Comparison of ENCODE assay signal across 18 mouse cellular contexts in genomic region chr6:143279222-143279621, GRCm38 (mm10).
DNase-seq lines count a peak whose midpoint lies in the region; ATAC-seq and TF ChIP-seq lines count a peak whose summit lies in the region.
"Had no signal": no experiment of that assay in that cellular context is flagged by ENCODE, and none has a peak within 500 bp of the region (broad histone marks: within the 10 kb centered on the region; RNA-seq: fewer than 3 reads in every experiment).

No protein-coding gene starts in this region.

- no peak for ATAC-seq in kidney, postnatal 0 days (replicated peaks; ENCODE audit: low FRiP score, low read depth)
- ATAC-seq in megakaryocyte-erythroid progenitor cell, adult 5-6 weeks (replicated peaks; ENCODE audit: low FRiP score, low TSS enrichment, poor library complexity, severe bottlenecking): 0 out of 2 replicates have a peak, but pooled peaks have one; percentile 75
- no peak for ATAC-seq in forebrain, embryonic 16.5 days

- no peak overlapping the region for H3K4me2 ChIP-seq in kidney, postnatal 0 days (ENCODE audit: low read length)
- no peak overlapping the region for H3K4me2 ChIP-seq in forebrain, embryonic 16.5 days (ENCODE audit: low read length)
- H3K4me2 ChIP-seq: forebrain, embryonic 12.5 days; heart, embryonic 12.5 days; lung, embryonic 15.5 days; midbrain, embryonic 12.5 days; neural tube, embryonic 12.5 days had no signal

- no peak overlapping the region for H3K9ac ChIP-seq in kidney, postnatal 0 days (ENCODE audit: low read depth, low read length)
- H3K9ac ChIP-seq in ES-E14 (ENCODE audit: insufficient read depth, low read depth, low read length, poor library complexity, severe bottlenecking): no peak overlapping the region
- H3K9ac ChIP-seq in forebrain, embryonic 16.5 days (replicated peaks; ENCODE audit: low read depth, low read length): no peak overlapping the region
- H3K9ac ChIP-seq: forebrain, embryonic 12.5 days; heart, embryonic 12.5 days; lung, embryonic 15.5 days; midbrain, embryonic 12.5 days; neural tube, embryonic 12.5 days had no signal

- no peaks in the 10 kb centered on the region for H3K27me3 ChIP-seq in kidney, postnatal 0 days (ENCODE audit: insufficient read depth, low read length)
- H3K27me3 ChIP-seq in forebrain, embryonic 16.5 days (replicated peaks; ENCODE audit: control insufficient read depth, insufficient read depth, low read length): no peaks in the 10 kb centered on the region
- H3K27me3 ChIP-seq: forebrain, embryonic 12.5 days; heart, embryonic 12.5 days; lung, embryonic 15.5 days; midbrain, embryonic 12.5 days; neural tube, embryonic 12.5 days had no signal

- peak; percentile 20; the same call in 1 of the 2 replicates for TF ChIP-seq CTCF in kidney, postnatal 0 days (IDR thresholded peaks at IDR 0.05; ENCODE audit: low read depth)

- in situ Hi-C loops in ES-E14 (cut with MboI; ENCODE audit: low sequenced_read_pairs in 2 of 2, unreplicated experiment in 2 of 2): no loop called here

- no peaks in the 10 kb centered on the region for H3K36me3 ChIP-seq in kidney, postnatal 0 days (ENCODE audit: insufficient read depth, low read length)
- H3K36me3 ChIP-seq in ES-E14 (ENCODE audit: control insufficient read depth, insufficient read depth, low read length, poor library complexity, severe bottlenecking): no peaks in the 10 kb centered on the region
- no peaks in the 10 kb centered on the region for H3K36me3 ChIP-seq in forebrain, embryonic 16.5 days (ENCODE audit: control insufficient read depth, insufficient read depth)
- H3K36me3 ChIP-seq: forebrain, embryonic 12.5 days; G1E; heart, embryonic 12.5 days; hindbrain, embryonic 10.5 days; limb, embryonic 10.5 days; lung, embryonic 15.5 days; midbrain, embryonic 12.5 days; neural tube, embryonic 12.5 days had no signal

- no peaks in the 10 kb centered on the region for H3K4me1 ChIP-seq in kidney, postnatal 0 days (replicated peaks; ENCODE audit: insufficient read depth, low read length)
- no peaks in the 10 kb centered on the region for H3K4me1 ChIP-seq in ES-E14 (ENCODE audit: control insufficient read depth in 2 of 2, insufficient read depth in 2 of 2, low read length in 2 of 2, poor library complexity in 1 of 2)
- H3K4me1 ChIP-seq in forebrain, embryonic 16.5 days (replicated peaks; ENCODE audit: control insufficient read depth, insufficient read depth, low read length): no peaks in the 10 kb centered on the region
- H3K4me1 ChIP-seq: forebrain, embryonic 12.5 days; hindbrain, embryonic 10.5 days; limb, embryonic 10.5 days; lung, embryonic 15.5 days; midbrain, embryonic 12.5 days; neural tube, embryonic 12.5 days had no signal

- 57% methylated on average over 3 of the region's 3 CpGs for WGBS in kidney, postnatal 0 days
- 68% methylated on average over 3 of the region's 3 CpGs for WGBS in forebrain, embryonic 16.5 days

- no peak overlapping the region for H3K27ac ChIP-seq in kidney, postnatal 0 days
- no peak overlapping the region for H3K27ac ChIP-seq in ES-E14 (ENCODE audit: insufficient read depth, low read depth, low read length, poor library complexity, severe bottlenecking)
- no peak overlapping the region for H3K27ac ChIP-seq in forebrain, embryonic 16.5 days (ENCODE audit: low read length)
- H3K27ac ChIP-seq: forebrain, embryonic 12.5 days; hindbrain, embryonic 10.5 days; limb, embryonic 10.5 days; lung, embryonic 15.5 days; midbrain, embryonic 12.5 days; neural tube, embryonic 12.5 days had no signal

- no peaks in the 10 kb centered on the region for H3K9me3 ChIP-seq in kidney, postnatal 0 days (replicated peaks; ENCODE audit: low read length)
- H3K9me3 ChIP-seq in ES-E14 (ENCODE audit: control insufficient read depth, insufficient read depth, low read depth, low read length): no peaks in the 10 kb centered on the region
- no peaks in the 10 kb centered on the region for H3K9me3 ChIP-seq in forebrain, embryonic 16.5 days (ENCODE audit: control insufficient read depth, low read length)
- H3K9me3 ChIP-seq: forebrain, embryonic 12.5 days; heart, embryonic 12.5 days; hindbrain, embryonic 10.5 days; limb, embryonic 10.5 days; lung, embryonic 15.5 days; midbrain, embryonic 12.5 days; neural tube, embryonic 12.5 days had no signal

- no peak overlapping the region for H3K4me3 ChIP-seq in kidney, postnatal 0 days (replicated peaks; ENCODE audit: low read depth, low read length)
- H3K4me3 ChIP-seq in ES-E14 (ENCODE audit: insufficient read depth in 1 of 2, low read depth in 1 of 2, low read length in 2 of 2, poor library complexity in 1 of 2, severe bottlenecking in 1 of 2): no peak overlapping the region
- no peak overlapping the region for H3K4me3 ChIP-seq in forebrain, embryonic 16.5 days (replicated peaks; ENCODE audit: low read length)
- H3K4me3 ChIP-seq: forebrain, embryonic 12.5 days; heart, embryonic 12.5 days; hindbrain, embryonic 10.5 days; limb, embryonic 10.5 days; lung, embryonic 15.5 days; midbrain, embryonic 12.5 days; neural tube, embryonic 12.5 days had no signal

- DNase-seq in kidney, postnatal 0 days (ENCODE audit: low spot score): no peak
- DNase-seq in kidney, postnatal 36 days: no peak
- peak; percentile 44 for DNase-seq in A20 (ENCODE audit: low read depth, low spot score)
- DNase-seq in ES-E14 (ENCODE audit: low read depth, low spot score): peak; percentile 44
- DNase-seq in adrenal gland, postnatal 36 days: no peak
- DNase-seq in embryo, embryonic 10.5 days (ENCODE audit: low spot score): no peak
- DNase-seq: cerebellum, postnatal 25 days; kidney, adult 8-10 months had no signal

TF ChIP-seq in ES-E14, 5 proteins besides CTCF, POLR2A, EP300 and RAD21:
- peak; percentile 69; the same call in 1 of the 2 replicates for TF ChIP-seq ZC3H11A (IDR thresholded peaks at IDR 0.05; ENCODE audit: borderline replicate concordance, low read depth, low read length)
- no peak for TF ChIP-seq CHD2 (IDR thresholded peaks at IDR 0.05; ENCODE audit: low read depth, low read length)

Comparison
In these comparisons a context has a peak if more than half of its experiments do, and no peak if none do; other contexts are left out.
1. DNase-seq: peak in A20 (single experiment) and ES-E14 (single experiment); none in kidney, postnatal 0 days (single experiment), kidney, postnatal 36 days (0 of 2), adrenal gland, postnatal 36 days (0 of 2) and embryo, embryonic 10.5 days (single experiment).